Mouse (Mus musculus) heart, embryonic 11.5 days (tissue): ENCODE measurements at regions not wholly inside any gene's neighbourhood (a gene's known extent, or its start where the extent isn't known, plus 50 kb on each side); places are given as distances from the start of the nearest gene placed in this dataset.

Experiments used
- ATAC-seq: fragments of 200-750 bp; cut with Nextera tagmentation; replicated peaks from 2 replicates; pipeline ENCODE4 v1.8.0; 2017; ENCODE audit warnings: moderate library complexity; ENCODE audit not compliant: insufficient number of reproducible peaks, low FRiP score, low TSS enrichment
- H3K27ac ChIP-seq: fragments of 300-500 bp; sonication (generic); 2 replicates; pipeline ENCODE4 v1.5.1; 2014; ENCODE audit warnings: mild to moderate bottlenecking, low read depth, low read length
- H3K27me3 ChIP-seq: fragments of 300-500 bp; sonication (generic); 2 replicates; pipeline ENCODE4 v1.6.1; 2014; ENCODE audit warnings: mild to moderate bottlenecking, low read length, mixed read lengths; ENCODE audit not compliant: control insufficient read depth, insufficient read depth
- H3K36me3 ChIP-seq: fragments of 300-500 bp; sonication (generic); 2 replicates; pipeline ENCODE4 v1.6.1; 2014; ENCODE audit warnings: mild to moderate bottlenecking, low read length, moderate library complexity, mixed read lengths; ENCODE audit not compliant: control insufficient read depth, insufficient read depth
- H3K4me1 ChIP-seq: fragments of 300-500 bp; sonication (generic); 2 replicates; pipeline ENCODE4 v1.6.1; 2014; ENCODE audit warnings: low read length; ENCODE audit not compliant: control insufficient read depth, insufficient read depth
- H3K4me2 ChIP-seq: fragments of 300-500 bp; sonication (generic); 2 replicates; pipeline ENCODE4 v1.6.1; 2014; ENCODE audit warnings: mild to moderate bottlenecking, moderate library complexity
- H3K4me3 ChIP-seq: fragments of 300-500 bp; sonication (generic); 2 replicates; pipeline ENCODE4 v1.5.1; 2014; ENCODE audit warnings: low read depth, low read length
- H3K9ac ChIP-seq: fragments of 300-500 bp; sonication (generic); 2 replicates; pipeline ENCODE4 v1.6.1; 2014; ENCODE audit warnings: mild to moderate bottlenecking, low read depth, low read length, moderate library complexity
- H3K9me3 ChIP-seq: fragments of 300-500 bp; sonication (generic); replicated peaks from 2 replicates; pipeline ENCODE4 v1.6.1; 2016; ENCODE audit warnings: low read length; ENCODE audit not compliant: control insufficient read depth
- WGBS: fragments of 180-500 bp; shearing (Covaris S2); extraction: QIAGEN DNeasy Blood & Tissue Kit; methylation state at CpG from one replicate; pipeline ENCODE4 v1.1.7; 2014; ENCODE audit not compliant: insufficient replicate concordance; 5-methylcytosine and 5-hydroxymethylcytosine counted together

GRCm38 (mm10) chr1:137750894-137751293, 424.6 kb downstream of the Ptprc start:
- Histone ChIP-seq H3K27me3 (no peaks in the 10 kb centered on the region), H3K36me3 (no peaks in the 10 kb centered on the region), H3K9me3 (no peaks in the 10 kb centered on the region), H3K4me3 (no peak overlapping the region), H3K9ac (no peak overlapping the region), H3K4me2 (no peak overlapping the region), H3K27ac (no peak overlapping the region), H3K4me1 (no peaks in the 10 kb centered on the region)
- 81% methylated on average over 5 of the region's 5 CpGs for WGBS
- ATAC-seq, result no peak

- Histone ChIP-seq H3K9me3 (no peaks in the 10 kb centered on the region), H3K9ac (no peak overlapping the region), H3K4me2 (no peak overlapping the region), H3K36me3 (no peaks in the 10 kb centered on the region), H3K27ac (no peak overlapping the region), H3K27me3 (no peaks in the 10 kb centered on the region), H3K4me3 (no peak overlapping the region), H3K4me1 (no peaks in the 10 kb centered on the region)
- 77% methylated on average over 2 of the region's 2 CpGs for WGBS
- ATAC-seq, result no peak
Measured at GRCm38 (mm10) chr1:137746129-137746528, 429.4 kb downstream of the Ptprc start.

- WGBS, result 22% methylated on average over 1 of the region's 1 CpGs
- Histone ChIP-seq H3K36me3 (no peaks in the 10 kb centered on the region), H3K9ac (no peak overlapping the region), H3K27me3 (no peaks in the 10 kb centered on the region), H3K4me1 (no peaks in the 10 kb centered on the region), H3K9me3 (no peaks in the 10 kb centered on the region), H3K4me2 (no peak overlapping the region), H3K27ac (no peak overlapping the region), H3K4me3 (no peak overlapping the region)
- no peak for ATAC-seq
Measured at GRCm38 (mm10) chr1:137738157-137738851, 437.2 kb downstream of the Ptprc start.

GRCm38 (mm10) chr1:137703882-137704281, 471.6 kb downstream of the Ptprc start:
- no peaks in the 10 kb centered on the region for H3K4me1 ChIP-seq
- WGBS, result 80% methylated on average over 3 of the region's 3 CpGs

GRCm38 (mm10) chr1:137698876-137699275, 476.6 kb downstream of the Ptprc start:
- H3K27ac ChIP-seq, result no peak overlapping the region
- H3K9ac ChIP-seq, result no peak overlapping the region
- no peaks in the 10 kb centered on the region for H3K36me3 ChIP-seq
- no peak overlapping the region for H3K4me3 ChIP-seq
- H3K27me3 ChIP-seq, result no peaks in the 10 kb centered on the region
- no peak overlapping the region for H3K4me2 ChIP-seq
- no peaks in the 10 kb centered on the region for H3K4me1 ChIP-seq
- no peak for ATAC-seq
- H3K9me3 ChIP-seq, result no peaks in the 10 kb centered on the region
- 86% methylated on average over 4 of the region's 4 CpGs for WGBS

More at GRCm38 (mm10) chr1:137703882-137704281, 471.6 kb downstream of the Ptprc start:
- Histone ChIP-seq H3K27me3 (no peaks in the 10 kb centered on the region), H3K27ac (no peak overlapping the region), H3K4me2 (no peak overlapping the region), H3K9me3 (no peaks in the 10 kb centered on the region), H3K36me3 (no peaks in the 10 kb centered on the region), H3K9ac (no peak overlapping the region), H3K4me3 (no peak overlapping the region)
- ATAC-seq, result no peak

- H3K4me2 ChIP-seq, result no peak overlapping the region
- WGBS, result 72% methylated on average over 5 of the region's 5 CpGs
- H3K27me3 ChIP-seq, result no peaks in the 10 kb centered on the region
- H3K27ac ChIP-seq, result no peak overlapping the region
- H3K4me1 ChIP-seq, result no peaks in the 10 kb centered on the region
- ATAC-seq, result no peak
- no peaks in the 10 kb centered on the region for H3K36me3 ChIP-seq
- no peak overlapping the region for H3K4me3 ChIP-seq
- H3K9me3 ChIP-seq, result no peaks in the 10 kb centered on the region
- H3K9ac ChIP-seq, result no peak overlapping the region
Measured at GRCm38 (mm10) chr1:137697289-137697688, 478.2 kb downstream of the Ptprc start.

- Histone ChIP-seq H3K4me3 (no peak overlapping the region), H3K27ac (no peak overlapping the region), H3K9ac (no peak overlapping the region), H3K36me3 (no peaks in the 10 kb centered on the region), H3K9me3 (no peaks in the 10 kb centered on the region), H3K4me1 (no peaks in the 10 kb centered on the region), H3K27me3 (no peaks in the 10 kb centered on the region), H3K4me2 (no peak overlapping the region)
- no peak for ATAC-seq
- 57% methylated on average over 3 of the region's 3 CpGs for WGBS
Measured at GRCm38 (mm10) chr1:137696796-137697195, 478.7 kb downstream of the Ptprc start.

- WGBS, result 72% methylated on average over 3 of the region's 3 CpGs
- Histone ChIP-seq H3K9me3 (no peaks in the 10 kb centered on the region), H3K9ac (no peak overlapping the region), H3K4me1 (no peaks in the 10 kb centered on the region), H3K4me3 (no peak overlapping the region), H3K4me2 (no peak overlapping the region), H3K27ac (no peak overlapping the region), H3K36me3 (no peaks in the 10 kb centered on the region), H3K27me3 (no peaks in the 10 kb centered on the region)
- no peak for ATAC-seq
Measured at GRCm38 (mm10) chr1:137695751-137696150, 479.8 kb downstream of the Ptprc start.

- Histone ChIP-seq H3K36me3 (no peaks in the 10 kb centered on the region), H3K4me1 (no peaks in the 10 kb centered on the region), H3K27me3 (no peaks in the 10 kb centered on the region), H3K9me3 (no peaks in the 10 kb centered on the region), H3K4me2 (no peak overlapping the region), H3K9ac (no peak overlapping the region), H3K4me3 (no peak overlapping the region), H3K27ac (no peak overlapping the region)
- no peak for ATAC-seq
- 52% methylated on average over 2 of the region's 2 CpGs for WGBS
Measured at GRCm38 (mm10) chr1:137692525-137692924, 483.0 kb downstream of the Ptprc start.
